Mouse (Mus musculus): ENCODE measurements around the gene Tnk1. TPM values are rescaled to one million over a fixed set of nuclear protein-coding genes. Genes with fewer than 3 reads are reported as not detected.

Gene Tnk1
- polyA plus RNA-seq, 1 experiment from 2014 or later = 0.23 TPM

DNA sequence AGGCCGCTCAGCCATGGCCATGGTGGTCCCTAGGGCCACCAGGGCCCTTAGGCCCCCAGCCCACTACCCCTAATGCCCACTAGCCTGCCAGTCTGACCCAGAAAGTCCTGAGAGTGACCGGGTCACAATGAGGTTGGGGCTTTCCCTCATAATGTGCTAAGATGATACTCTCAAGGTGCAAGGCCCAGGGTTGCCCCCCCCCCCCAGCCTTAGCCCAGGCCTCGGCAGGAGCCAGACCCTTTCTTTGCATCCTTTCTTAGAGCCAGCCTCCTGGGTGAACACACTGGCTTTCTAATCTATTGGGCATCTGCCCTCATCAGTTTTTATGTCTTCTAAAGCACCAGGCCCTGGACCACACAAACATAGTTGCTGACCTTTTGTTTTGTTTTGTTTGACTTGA lies 36.5 kb downstream of the Tnk1 start, which contains the start of gene Spem1:
TSS of gene Spem1 (minus strand) at position 101 of the 400 bp plus-strand sequence.
- H3K9ac ChIP-seq (ENCODE audit: low read length) = no peak within 1 kb of the TSS
- no peak within 1 kb of the TSS for H3K4me2 ChIP-seq (ENCODE audit: low read depth)
- H3K36me3 ChIP-seq (ENCODE audit: control insufficient read depth, insufficient read depth, low read length) = peaks cover 7% of the 10 kb centered on the region
- DNase-seq (ENCODE audit: low spot score) = no peak
- ATAC-seq (ENCODE audit: insufficient read depth, low FRiP score, low TSS enrichment) = no peak
- no peaks in the 10 kb centered on the region for H3K27me3 ChIP-seq (ENCODE audit: control insufficient read depth, insufficient read depth, low read length)
- WGBS = 92% methylated on average over 3 of the region's 3 CpGs
- H3K4me1 ChIP-seq (ENCODE audit: control insufficient read depth, insufficient read depth, low read length) = no peaks in the 10 kb centered on the region
- no peak within 1 kb of the TSS for H3K27ac ChIP-seq (ENCODE audit: low read depth, low read length)
- no peak within 1 kb of the TSS for H3K4me3 ChIP-seq (ENCODE audit: low read depth, low read length)
- peaks cover 3% of the 10 kb centered on the region; the same call in 1 of the 2 replicates for H3K9me3 ChIP-seq (ENCODE audit: control insufficient read depth, low read length)

DNA sequence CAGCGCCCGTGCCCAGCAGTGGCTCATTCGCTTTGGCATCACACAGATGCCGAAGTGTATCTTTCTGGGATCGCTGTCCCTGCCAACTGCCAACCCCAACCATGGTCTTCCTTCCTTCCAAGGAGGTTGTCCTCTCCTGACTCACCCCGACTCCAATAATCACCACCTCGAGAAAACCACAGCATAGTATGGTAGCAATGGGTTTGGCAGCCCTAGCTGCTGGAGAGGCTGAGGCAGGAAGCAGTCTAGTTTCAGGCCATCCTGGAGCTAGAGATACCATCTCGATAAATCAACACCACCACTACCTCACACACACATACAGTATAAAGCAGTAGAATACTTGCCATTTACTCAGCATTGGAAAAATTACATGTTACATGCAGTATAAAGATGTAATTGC lies 39.7 kb downstream of the Tnk1 start:
- Histone ChIP-seq H3K9me3 (ENCODE audit: control insufficient read depth, low read length) (peaks cover 6% of the 10 kb centered on the region; the same call in 1 of the 2 replicates), H3K4me1 (ENCODE audit: control insufficient read depth, insufficient read depth, low read length) (no peaks in the 10 kb centered on the region), H3K4me3 (ENCODE audit: low read depth, low read length) (no peak overlapping the region), H3K27ac (ENCODE audit: low read depth, low read length) (no peak overlapping the region), H3K36me3 (ENCODE audit: control insufficient read depth, insufficient read depth, low read length) (no peaks in the 10 kb centered on the region), H3K4me2 (ENCODE audit: low read depth) (no peak overlapping the region), H3K9ac (ENCODE audit: low read length) (no peak overlapping the region), H3K27me3 (ENCODE audit: control insufficient read depth, insufficient read depth, low read length) (no peaks in the 10 kb centered on the region)
- WGBS = 94% methylated on average over 8 of the region's 8 CpGs
- DNase-seq (ENCODE audit: low spot score) (no peak), ATAC-seq (ENCODE audit: insufficient read depth, low FRiP score, low TSS enrichment) (no peak)

DNA sequence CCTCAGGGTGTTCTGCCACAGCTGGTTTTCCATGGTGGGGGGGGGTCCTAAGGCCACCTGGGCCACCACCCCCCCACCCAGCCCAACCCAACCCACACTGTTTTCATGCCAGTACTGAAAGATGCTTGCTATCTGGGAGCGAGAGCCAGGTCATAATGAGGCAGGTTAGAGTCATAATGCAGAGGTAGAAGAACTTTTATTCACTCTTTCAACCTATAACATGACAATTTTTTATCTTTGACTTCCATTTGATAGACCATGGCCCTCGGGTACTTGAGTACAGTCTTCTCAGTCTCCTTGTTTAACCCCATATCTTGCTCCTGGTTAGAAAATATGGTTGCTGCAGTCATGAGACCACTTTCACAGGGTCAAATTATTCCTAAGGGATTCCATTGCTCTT lies 40.2 kb downstream of the Tnk1 start, which contains the start of gene Spem2:
TSS of gene Spem2 (minus strand) at position 101 of the 400 bp plus-strand sequence.
- no peaks in the 10 kb centered on the region for H3K27me3 ChIP-seq (ENCODE audit: control insufficient read depth, insufficient read depth, low read length)
- no peak within 1 kb of the TSS for H3K4me2 ChIP-seq (ENCODE audit: low read depth)
- H3K9me3 ChIP-seq (ENCODE audit: control insufficient read depth, low read length) = peaks cover 6% of the 10 kb centered on the region; the same call in 1 of the 2 replicates
- H3K4me1 ChIP-seq (ENCODE audit: control insufficient read depth, insufficient read depth, low read length) = no peaks in the 10 kb centered on the region
- H3K27ac ChIP-seq (ENCODE audit: low read depth, low read length) = no peak within 1 kb of the TSS
- no peak within 1 kb of the TSS for H3K9ac ChIP-seq (ENCODE audit: low read length)
- DNase-seq (ENCODE audit: low spot score) (no peak), ATAC-seq (ENCODE audit: insufficient read depth, low FRiP score, low TSS enrichment) (no peak)
- H3K36me3 ChIP-seq (ENCODE audit: control insufficient read depth, insufficient read depth, low read length) = no peaks in the 10 kb centered on the region
- WGBS = 81% methylated on average over 2 of the region's 2 CpGs
- H3K4me3 ChIP-seq (ENCODE audit: low read depth, low read length) = no peak within 1 kb of the TSS

DNA sequence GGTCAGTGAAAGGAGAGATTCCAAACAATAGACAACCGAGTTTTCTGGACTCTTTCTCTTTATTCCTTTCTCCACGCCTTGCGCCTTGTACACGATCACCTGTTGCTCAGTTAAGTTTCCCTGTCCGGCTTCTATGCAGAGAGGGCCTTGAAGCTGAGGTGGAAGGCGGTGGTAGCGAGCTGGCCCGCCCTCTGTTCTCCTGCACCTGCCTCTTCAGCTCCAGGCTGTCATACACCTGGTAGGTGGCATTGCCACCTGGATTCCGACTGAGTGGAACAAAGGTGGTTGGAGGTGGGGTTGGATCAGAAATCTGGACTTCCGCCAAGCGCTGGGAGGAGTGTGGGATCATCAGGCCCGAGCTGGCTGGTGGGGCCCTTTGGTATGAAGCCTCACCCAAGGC lies 42.0 kb downstream of the Tnk1 start:
- Histone ChIP-seq H3K27me3 (ENCODE audit: control insufficient read depth, insufficient read depth, low read length) (no peaks in the 10 kb centered on the region), H3K4me3 (ENCODE audit: low read depth, low read length) (no peak overlapping the region), H3K9me3 (ENCODE audit: control insufficient read depth, low read length) (peaks cover 6% of the 10 kb centered on the region; the same call in 1 of the 2 replicates), H3K9ac (ENCODE audit: low read length) (no peak overlapping the region), H3K4me2 (ENCODE audit: low read depth) (no peak overlapping the region), H3K36me3 (ENCODE audit: control insufficient read depth, insufficient read depth, low read length) (no peaks in the 10 kb centered on the region), H3K4me1 (ENCODE audit: control insufficient read depth, insufficient read depth, low read length) (no peaks in the 10 kb centered on the region), H3K27ac (ENCODE audit: low read depth, low read length) (no peak overlapping the region)
- 91% methylated on average over 12 of the region's 12 CpGs for WGBS
- ATAC-seq (ENCODE audit: insufficient read depth, low FRiP score, low TSS enrichment) (no peak), DNase-seq (ENCODE audit: low spot score) (no peak)

DNA sequence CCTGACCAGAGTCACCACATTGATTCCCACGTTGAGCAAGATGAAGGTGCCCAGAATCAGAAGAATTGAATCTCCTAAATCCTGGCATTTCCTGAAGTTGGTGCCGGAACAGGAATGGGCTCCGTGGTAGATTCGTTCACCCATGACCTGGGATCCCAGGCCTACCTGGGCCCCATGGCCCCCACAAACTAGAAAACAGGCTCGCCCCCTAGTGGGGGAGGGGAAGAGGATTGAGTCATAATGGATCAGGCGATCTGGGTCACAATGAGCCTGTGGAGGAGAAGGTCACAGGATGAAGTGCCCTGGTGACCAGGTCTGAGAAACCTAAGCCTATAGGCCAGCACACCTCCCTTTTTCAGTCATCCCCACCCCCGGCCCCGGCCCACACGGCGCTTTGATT lies 43.4 kb downstream of the Tnk1 start, which contains the start of gene Gm39566:
TSS of gene Gm39566 (minus strand) at position 144 of the 400 bp plus-strand sequence.
- Histone ChIP-seq H3K9ac (ENCODE audit: low read length) (no peak within 1 kb of the TSS; the same call in 1 of the 2 replicates), H3K27ac (ENCODE audit: low read depth, low read length) (no peak within 1 kb of the TSS), H3K4me3 (ENCODE audit: low read depth, low read length) (no peak within 1 kb of the TSS), H3K36me3 (ENCODE audit: control insufficient read depth, insufficient read depth, low read length) (no peaks in the 10 kb centered on the region), H3K4me2 (ENCODE audit: low read depth) (no peak within 1 kb of the TSS), H3K4me1 (ENCODE audit: control insufficient read depth, insufficient read depth, low read length) (no peaks in the 10 kb centered on the region), H3K27me3 (ENCODE audit: control insufficient read depth, insufficient read depth, low read length) (no peaks in the 10 kb centered on the region), H3K9me3 (ENCODE audit: control insufficient read depth, low read length) (peaks cover 6% of the 10 kb centered on the region; the same call in 1 of the 2 replicates)
- DNase-seq (ENCODE audit: low spot score) (no peak), ATAC-seq (ENCODE audit: insufficient read depth, low FRiP score, low TSS enrichment) (no peak)
- WGBS = 64% methylated on average over 10 of the region's 10 CpGs

DNA sequence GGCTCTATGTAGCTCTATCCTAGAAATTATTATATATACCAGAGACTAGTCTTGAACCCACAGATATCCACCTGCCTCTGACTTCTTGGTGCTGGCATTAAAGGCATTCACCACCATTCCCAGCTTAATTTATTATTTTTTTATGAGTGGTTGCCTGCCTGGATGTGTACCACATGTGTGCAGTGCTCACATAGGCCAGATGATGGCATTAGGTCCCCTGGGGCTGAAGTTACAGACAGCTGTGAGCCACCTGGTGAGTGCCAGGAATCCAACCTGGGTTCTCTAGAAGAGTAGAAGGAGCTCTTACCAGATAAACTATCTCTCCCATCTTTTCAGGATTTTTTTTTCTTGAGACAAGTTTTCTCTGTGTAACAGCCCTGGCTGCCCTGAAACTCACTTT lies 48.2 kb downstream of the Tnk1 start:
- no peak overlapping the region for H3K27ac ChIP-seq (ENCODE audit: low read depth, low read length)
- DNase-seq (ENCODE audit: low spot score) (no peak), ATAC-seq (ENCODE audit: insufficient read depth, low FRiP score, low TSS enrichment) (no peak)
- H3K9ac ChIP-seq (ENCODE audit: low read length) = no peak overlapping the region
- no peak overlapping the region for H3K4me3 ChIP-seq (ENCODE audit: low read depth, low read length)
- no peaks in the 10 kb centered on the region for H3K4me1 ChIP-seq (ENCODE audit: control insufficient read depth, insufficient read depth, low read length)
- no peaks in the 10 kb centered on the region for H3K9me3 ChIP-seq (ENCODE audit: control insufficient read depth, low read length)
- no peaks in the 10 kb centered on the region for H3K36me3 ChIP-seq (ENCODE audit: control insufficient read depth, insufficient read depth, low read length)
- no peak overlapping the region for H3K4me2 ChIP-seq (ENCODE audit: low read depth)
- H3K27me3 ChIP-seq (ENCODE audit: control insufficient read depth, insufficient read depth, low read length) = peaks cover 11% of the 10 kb centered on the region

DNA sequence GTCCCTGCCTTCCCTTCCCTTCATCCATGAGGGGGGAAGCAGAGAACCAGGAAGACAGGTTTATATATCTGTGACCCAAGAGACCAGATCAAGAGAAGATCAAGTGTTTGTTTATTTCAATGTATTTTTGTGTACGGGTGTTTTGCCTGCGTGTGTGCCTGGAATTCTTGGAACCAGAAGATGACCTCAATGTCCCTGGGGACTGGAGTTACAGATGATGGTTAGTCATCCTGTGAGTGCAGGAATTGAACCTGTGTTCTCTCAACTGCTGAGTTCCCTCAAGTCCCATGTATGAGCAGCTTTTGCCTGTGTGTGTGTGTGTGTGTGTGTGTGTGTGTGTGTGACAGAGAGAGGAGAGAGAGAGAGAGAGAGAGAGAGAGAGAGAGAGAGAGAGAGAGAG lies 50.9 kb downstream of the Tnk1 start:
- H3K4me2 ChIP-seq (ENCODE audit: low read depth) = no peak overlapping the region
- H3K4me3 ChIP-seq (ENCODE audit: low read depth, low read length) = no peak overlapping the region
- 88% methylated on average over 2 of the region's 2 CpGs for WGBS
- H3K27me3 ChIP-seq (ENCODE audit: control insufficient read depth, insufficient read depth, low read length) = peaks cover 35% of the 10 kb centered on the region
- H3K36me3 ChIP-seq (ENCODE audit: control insufficient read depth, insufficient read depth, low read length) = no peaks in the 10 kb centered on the region
- no peak for ATAC-seq (ENCODE audit: insufficient read depth, low FRiP score, low TSS enrichment)
- no peak for DNase-seq (ENCODE audit: low spot score)
- H3K9ac ChIP-seq (ENCODE audit: low read length) = no peak overlapping the region
- no peaks in the 10 kb centered on the region for H3K9me3 ChIP-seq (ENCODE audit: control insufficient read depth, low read length)
- H3K27ac ChIP-seq (ENCODE audit: low read depth, low read length) = no peak overlapping the region
- H3K4me1 ChIP-seq (ENCODE audit: control insufficient read depth, insufficient read depth, low read length) = peaks cover 13% of the 10 kb centered on the region

DNA sequence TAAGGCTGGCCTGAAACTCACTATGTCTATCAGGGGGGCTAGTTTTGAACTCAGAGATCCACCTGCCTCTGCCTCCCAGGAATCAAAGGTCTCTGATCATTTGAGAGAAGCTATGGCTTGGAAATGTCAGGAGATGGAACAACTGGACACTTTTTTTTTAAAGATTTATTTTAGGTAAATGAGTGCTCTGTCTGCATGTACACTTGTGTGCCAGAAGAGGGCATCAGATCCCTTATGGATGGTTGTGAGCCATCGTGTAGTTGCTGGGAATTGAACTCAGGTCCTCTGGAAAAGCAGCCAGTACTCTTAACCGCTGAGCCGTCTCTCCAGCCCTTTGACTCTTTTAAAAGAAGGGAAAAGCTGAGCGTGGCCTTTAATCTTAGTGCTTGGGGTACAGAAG lies 52.2 kb downstream of the Tnk1 start:
- ATAC-seq (ENCODE audit: insufficient read depth, low FRiP score, low TSS enrichment) (no peak), DNase-seq (ENCODE audit: low spot score) (no peak)
- Histone ChIP-seq H3K36me3 (ENCODE audit: control insufficient read depth, insufficient read depth, low read length) (no peaks in the 10 kb centered on the region), H3K9ac (ENCODE audit: low read length) (no peak overlapping the region), H3K27me3 (ENCODE audit: control insufficient read depth, insufficient read depth, low read length) (peaks cover 48% of the 10 kb centered on the region), H3K27ac (ENCODE audit: low read depth, low read length) (no peak overlapping the region), H3K4me3 (ENCODE audit: low read depth, low read length) (no peak overlapping the region), H3K4me1 (ENCODE audit: control insufficient read depth, insufficient read depth, low read length) (peaks cover 17% of the 10 kb centered on the region), H3K9me3 (ENCODE audit: control insufficient read depth, low read length) (no peaks in the 10 kb centered on the region), H3K4me2 (ENCODE audit: low read depth) (no peak overlapping the region)
- 82% methylated on average over 4 of the region's 4 CpGs for WGBS

DNA sequence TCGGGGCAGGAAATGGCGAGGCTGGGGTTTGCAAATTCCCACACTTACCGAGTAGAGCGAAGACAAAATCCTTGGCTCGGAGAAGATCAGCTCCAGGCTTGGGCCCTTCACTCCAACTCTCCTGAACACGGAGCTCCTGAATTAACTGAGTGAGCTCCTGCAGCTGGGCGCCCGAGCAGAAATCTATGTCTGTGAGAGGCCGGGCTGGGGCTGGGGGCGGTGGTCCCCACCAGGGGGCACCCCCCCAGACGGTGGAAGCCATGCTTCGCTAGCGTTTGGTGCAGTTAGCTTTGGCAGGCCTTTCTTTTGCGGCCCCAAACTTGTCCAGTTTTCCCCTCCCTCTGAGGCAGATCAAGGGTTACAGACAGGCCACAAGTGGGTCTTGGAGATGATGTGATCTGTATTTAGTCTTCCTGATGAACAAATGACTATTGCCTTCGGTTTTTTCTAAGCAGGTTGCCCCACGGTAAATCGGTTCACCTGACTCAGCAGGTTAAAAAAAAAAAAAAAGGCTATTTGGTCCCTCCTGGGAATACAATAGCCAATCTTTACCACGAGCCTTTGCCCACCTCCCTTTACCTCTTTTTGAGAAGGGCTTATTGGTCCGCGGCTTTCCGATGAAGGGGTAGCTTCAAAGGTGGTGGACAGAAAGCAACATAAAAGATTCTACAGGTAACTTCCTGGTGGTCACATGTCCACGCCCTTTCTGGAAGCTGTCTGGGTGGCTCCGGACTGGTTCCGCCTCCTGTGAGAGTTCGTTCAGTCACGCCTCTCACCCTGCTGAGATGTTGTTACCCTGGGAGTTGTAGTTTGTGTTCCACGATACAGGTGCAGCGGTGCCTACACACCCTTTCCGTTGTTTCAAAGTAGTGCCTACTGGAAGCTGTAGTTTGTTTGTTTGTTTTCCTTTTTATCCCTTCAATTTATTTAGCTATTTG lies 53.3 kb downstream of the Tnk1 start, which contains the start of gene Tmem102:
TSS of gene Tmem102 (minus strand) at position 653 of the 938 bp plus-strand sequence.
- WGBS = 6% methylated on average over 29 of the region's 29 CpGs
- H3K4me2 ChIP-seq (ENCODE audit: low read depth) = peak within 1 kb of the TSS; percentile 89
- ATAC-seq (ENCODE audit: insufficient read depth, low FRiP score, low TSS enrichment) (no peak), DNase-seq (ENCODE audit: low spot score) (no peak)
- peaks cover 53% of the 10 kb centered on the region for H3K27me3 ChIP-seq (ENCODE audit: control insufficient read depth, insufficient read depth, low read length)
- H3K9me3 ChIP-seq (ENCODE audit: control insufficient read depth, low read length) = no peaks in the 10 kb centered on the region
- H3K36me3 ChIP-seq (ENCODE audit: control insufficient read depth, insufficient read depth, low read length) = no peaks in the 10 kb centered on the region
- peaks cover 22% of the 10 kb centered on the region for H3K4me1 ChIP-seq (ENCODE audit: control insufficient read depth, insufficient read depth, low read length)
- H3K27ac ChIP-seq (ENCODE audit: low read depth, low read length) = no peak within 1 kb of the TSS
- H3K9ac ChIP-seq (ENCODE audit: low read length) = no peak within 1 kb of the TSS
- H3K4me3 ChIP-seq (ENCODE audit: low read depth, low read length) = peak within 1 kb of the TSS; percentile 1; the same call in 1 of the 2 replicates

All from neural tube, embryonic 11.5 days (tissue).